Mouse (Mus musculus) layer of hippocampus, adult 8-10 months (tissue): Measurements from ENCODE around the gene Gpr141. TPM values are rescaled to one million over a fixed set of nuclear protein-coding genes. Genes with fewer than 3 reads are reported as not detected.
"Not testable (repeated sequence)": the region's sequence is repeated elsewhere in the genome, so short reads cannot be mapped to it uniquely, and the experiment has no call there.

Experiments
- DNase-seq, 2 experiments: peaks; one replicate each; pipeline ENCODE4 v3.0.0; 2022; ENCODE audit warnings: low spot score in 2 of 2
- total RNA-seq, 4 experiments: library from RNA; stranded (reverse); gene quantifications; 2 replicates each; pipeline ENCODE4 v1.2.4; 2022

Gene Gpr141
- total RNA-seq, result not detected

DNA sequence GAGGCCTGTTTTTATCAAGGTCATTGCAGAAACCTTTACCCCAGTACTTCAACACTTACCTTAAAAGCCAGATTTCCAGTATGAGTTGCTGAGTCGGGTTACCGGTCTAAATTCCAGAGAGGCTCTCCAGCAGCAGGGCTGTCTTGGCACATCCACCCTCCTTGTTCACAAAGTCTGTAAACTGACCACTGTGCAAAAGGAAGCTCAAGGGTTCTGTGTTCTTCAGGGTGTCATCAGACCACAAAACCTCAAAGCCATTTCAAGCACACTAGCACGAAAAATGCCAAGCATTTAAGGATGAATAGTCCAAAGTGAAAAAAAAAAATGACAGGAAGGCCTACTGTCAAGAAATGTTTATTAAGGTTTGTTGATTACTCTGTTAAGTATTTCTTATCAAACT lies at the start of gene Gpr141:
Gene Gpr141 (minus strand): TSS at position 187 of the 400 bp plus-strand sequence.
- DNase-seq, result no peak

DNA sequence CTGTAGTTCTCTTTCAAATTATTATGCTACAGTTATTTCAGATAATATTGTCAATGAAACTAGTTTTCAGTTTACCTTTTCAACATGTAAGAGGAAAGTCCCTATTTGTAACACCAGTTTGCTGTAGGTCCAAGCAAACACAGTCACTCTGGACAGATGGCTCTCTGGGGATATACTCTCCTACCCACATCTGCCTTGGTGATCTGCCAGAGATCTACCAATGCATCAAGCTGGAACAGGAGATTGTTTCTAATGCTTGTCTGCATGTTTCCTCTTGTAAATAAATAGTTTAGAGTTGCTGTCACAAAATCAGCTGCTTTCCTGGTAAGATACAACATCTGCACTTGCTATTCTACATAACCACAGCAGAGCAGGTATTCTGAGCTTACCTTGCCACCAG lies 40.2 kb upstream of the Gpr141 start:
- DNase-seq, result no peak

GRCm38 (mm10) chr13:19854629-19855333 lies 30.7 kb upstream of the Gpr141 start:
- DNase-seq, result no peak

DNA sequence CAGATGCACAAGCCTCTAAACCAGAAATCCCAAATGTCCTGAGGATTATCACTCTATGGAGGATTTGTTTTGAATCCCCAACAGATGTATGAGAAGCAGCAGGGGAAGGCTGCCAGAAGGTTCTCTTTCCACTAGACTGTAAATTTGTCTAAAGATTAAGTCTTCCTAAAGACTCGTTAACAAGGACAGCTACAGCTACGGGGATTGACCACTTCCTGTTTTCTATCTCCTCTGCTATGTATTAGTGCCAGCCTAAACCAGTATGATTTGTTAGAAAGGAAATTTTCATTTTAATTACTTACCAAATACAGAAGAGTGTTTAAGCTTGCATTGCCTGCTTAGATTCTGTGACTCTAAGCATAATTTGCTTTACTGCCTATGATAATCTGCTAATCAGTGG lies 30.0 kb upstream of the Gpr141 start:
- DNase-seq, result no peak

GRCm38 (mm10) chr13:19843448-19843847 lies 19.4 kb upstream of the Gpr141 start:
- no peak for DNase-seq

- no peak for DNase-seq
Measured at GRCm38 (mm10) chr13:19842707-19843106, 18.6 kb upstream of the Gpr141 start.

DNA sequence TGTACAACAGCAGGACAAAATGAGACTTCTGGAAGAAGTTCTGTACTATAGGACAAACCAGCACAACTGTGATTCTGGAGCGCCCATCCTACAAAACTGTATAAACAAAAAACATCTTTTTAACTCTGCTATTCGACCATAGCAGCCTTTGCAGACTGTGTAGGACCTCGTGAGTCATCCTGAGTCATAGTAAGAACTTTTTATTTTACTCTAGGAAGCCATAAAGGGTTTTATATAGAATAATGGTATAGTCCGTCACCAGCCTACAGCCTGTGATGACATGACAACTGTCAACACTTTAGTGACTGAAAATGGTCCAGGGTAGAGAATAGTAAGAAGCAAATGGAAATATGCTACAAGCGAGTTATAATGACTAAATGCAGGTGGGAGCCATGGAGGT lies 17.6 kb upstream of the Gpr141 start:
- no peak for DNase-seq

DNA sequence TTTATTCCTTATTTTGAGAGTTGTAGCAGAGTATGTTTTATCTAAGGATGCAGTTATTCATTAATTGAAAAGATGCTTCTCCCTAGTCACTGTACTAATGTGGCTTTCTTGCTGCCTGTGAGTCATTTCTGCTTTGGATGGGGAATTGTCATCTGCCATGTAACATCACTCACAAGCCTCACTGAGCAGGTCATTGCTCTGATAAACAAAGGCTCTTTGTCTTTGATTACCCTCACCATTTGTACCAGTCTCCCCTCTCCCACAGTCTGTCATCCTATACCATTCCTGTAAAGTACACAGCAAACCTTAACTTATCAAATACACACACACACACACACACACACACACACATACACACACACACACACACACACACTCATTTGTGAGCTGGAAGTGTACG lies 16.1 kb upstream of the Gpr141 start:
- no peak for DNase-seq

GRCm38 (mm10) chr13:19830560-19830959 lies 6.5 kb upstream of the Gpr141 start:
- no peak for DNase-seq

DNA sequence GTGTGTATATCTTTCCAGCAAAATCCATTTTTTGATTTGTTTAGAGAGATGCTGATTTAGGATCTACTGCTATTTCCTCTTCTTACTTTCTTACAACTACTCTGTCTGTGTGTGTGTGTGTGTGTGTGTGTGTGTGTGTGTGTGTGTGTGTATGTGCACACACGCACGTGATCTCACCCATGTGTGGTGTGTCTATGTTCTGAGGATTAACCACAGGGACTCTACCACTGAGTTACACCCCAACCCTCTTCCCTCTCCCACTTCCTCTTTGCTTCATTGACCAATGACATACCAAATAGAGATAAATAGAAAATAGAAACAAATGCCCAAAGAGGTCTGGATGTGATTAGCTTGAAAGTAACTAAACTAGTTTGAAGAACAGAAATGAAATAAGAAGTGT lies 4.0 kb upstream of the Gpr141 start:
- DNase-seq, result no peak

DNA sequence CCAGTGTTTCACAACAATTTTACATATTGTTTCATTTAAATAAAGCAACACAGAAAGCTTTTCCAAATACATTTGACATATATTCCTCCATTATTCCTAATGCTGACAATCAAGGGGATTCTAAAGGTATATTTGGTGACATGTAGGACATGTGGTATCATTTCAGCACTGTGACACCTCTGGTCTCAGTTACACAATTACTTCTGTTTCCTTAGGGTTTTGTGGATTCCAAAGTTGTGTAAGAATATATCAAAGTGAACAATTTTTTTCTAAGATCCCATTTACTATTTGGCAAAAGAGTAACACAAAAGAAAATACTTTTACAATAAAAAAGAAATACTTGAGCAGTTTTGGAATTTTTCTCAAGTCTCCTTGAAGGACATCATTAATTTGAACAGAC lies 2.4 kb downstream of the Gpr141 start:
- DNase-seq, result no peak

- no peak for DNase-seq
Measured at GRCm38 (mm10) chr13:19819926-19820325, 4.1 kb downstream of the Gpr141 start.

- DNase-seq, result no peak
Measured at GRCm38 (mm10) chr13:19819243-19819642, 4.8 kb downstream of the Gpr141 start.

DNA sequence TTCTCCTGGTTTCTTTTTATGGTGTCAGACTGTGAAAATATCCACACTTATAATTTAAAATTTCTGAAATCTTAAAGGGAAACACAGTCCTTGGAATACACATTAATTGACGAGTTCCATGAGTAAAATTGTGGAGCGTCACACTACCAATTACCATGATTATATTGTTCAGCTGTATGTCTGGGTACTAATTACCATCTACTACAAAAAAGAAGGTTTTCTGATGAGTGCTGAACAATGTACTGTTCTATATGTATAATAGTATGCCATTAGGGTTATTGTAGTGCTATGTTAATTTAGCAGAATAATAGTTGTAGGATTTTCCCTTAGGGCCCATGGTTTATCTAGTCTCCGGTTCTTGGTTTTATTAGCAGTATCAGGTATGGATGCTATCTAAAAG lies 29.1 kb downstream of the Gpr141 start:
- DNase-seq, result no peak

- no peak for DNase-seq
Measured at GRCm38 (mm10) chr13:19794486-19794885, 29.6 kb downstream of the Gpr141 start.

DNA sequence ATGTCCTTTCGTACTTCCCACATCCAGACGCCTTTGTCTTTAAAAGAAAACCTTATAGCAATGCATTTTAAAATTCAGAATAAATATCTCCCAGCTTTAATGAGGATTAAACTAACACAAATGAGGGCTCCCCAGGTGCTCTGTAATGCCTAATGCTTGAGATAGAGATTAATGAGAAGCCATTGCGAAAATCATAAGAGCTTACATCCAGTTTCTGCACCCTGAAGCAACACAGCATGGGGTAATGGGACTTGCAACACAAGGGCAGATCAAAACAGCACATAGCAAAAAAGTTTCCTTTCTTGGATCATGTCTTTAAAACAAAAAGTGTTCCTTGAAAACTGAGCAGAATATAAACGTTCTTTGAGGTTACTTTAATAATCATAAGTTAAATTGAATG lies 30.3 kb downstream of the Gpr141 start:
- DNase-seq, result no peak

DNA sequence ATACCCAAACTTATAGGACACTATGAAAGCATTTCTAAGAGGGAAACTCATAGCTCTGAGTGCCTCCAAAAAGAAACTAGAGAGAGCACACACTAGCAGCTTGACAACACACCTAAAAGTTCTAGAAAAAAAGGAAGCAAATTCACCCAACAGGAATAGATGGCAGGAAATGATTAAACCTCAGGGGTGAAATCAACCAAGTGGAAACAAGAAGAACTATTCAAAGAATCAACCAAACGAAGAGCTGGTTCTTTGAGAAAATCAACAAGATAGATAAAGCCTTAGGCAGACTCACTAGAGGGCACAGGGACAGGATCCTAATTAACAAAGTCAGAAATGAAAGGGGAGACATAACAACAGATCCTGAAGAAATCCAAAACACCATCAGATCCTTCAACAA lies 36.1 kb downstream of the Gpr141 start:
- DNase-seq, result not testable (repeated sequence)

DNA sequence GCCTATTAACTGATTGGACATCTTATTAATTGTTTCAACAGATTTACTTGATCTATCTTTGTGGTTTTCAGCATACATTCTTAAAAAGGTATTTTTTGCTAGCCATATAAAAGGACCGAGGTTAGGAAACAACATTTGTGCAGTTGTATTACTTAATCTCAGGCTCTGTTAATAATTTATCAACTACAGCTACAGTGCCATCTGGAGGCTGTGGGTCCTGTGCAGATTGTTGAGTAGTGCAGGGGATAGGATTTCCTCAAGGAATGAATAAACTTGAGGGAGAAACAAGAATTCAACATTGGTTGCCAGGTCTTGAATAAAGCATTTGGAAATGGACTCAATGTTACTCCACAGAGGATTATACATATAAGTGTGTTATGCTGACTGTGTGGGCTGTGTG lies 53.9 kb downstream of the Gpr141 start:
- no peak for DNase-seq

DNA sequence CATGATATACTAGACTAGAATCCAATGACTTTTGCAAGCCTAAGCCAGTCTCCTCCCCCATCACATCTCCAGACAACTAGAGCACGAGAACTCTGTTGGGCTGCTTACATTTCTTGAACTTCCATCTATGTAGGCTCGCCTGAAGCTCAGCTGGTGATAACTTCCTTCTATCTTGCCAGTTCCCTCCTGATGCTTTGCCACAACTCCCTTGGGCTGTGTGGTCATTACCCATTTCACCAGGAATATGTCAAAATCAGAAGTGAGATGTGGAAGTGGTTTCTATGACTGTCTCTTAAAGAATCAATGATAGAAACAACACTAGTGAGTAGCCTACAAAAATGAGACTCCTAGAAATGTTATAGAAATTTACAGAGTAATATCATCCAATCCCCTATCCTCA lies 56.9 kb downstream of the Gpr141 start:
- no peak for DNase-seq

- DNase-seq, result no peak
Measured at GRCm38 (mm10) chr13:19764276-19764675, 59.8 kb downstream of the Gpr141 start.

GRCm38 (mm10) chr13:19763211-19763610 lies 60.8 kb downstream of the Gpr141 start:
- no peak for DNase-seq

GRCm38 (mm10) chr13:19745741-19746140 lies 78.3 kb downstream of the Gpr141 start:
- no peak for DNase-seq

DNA sequence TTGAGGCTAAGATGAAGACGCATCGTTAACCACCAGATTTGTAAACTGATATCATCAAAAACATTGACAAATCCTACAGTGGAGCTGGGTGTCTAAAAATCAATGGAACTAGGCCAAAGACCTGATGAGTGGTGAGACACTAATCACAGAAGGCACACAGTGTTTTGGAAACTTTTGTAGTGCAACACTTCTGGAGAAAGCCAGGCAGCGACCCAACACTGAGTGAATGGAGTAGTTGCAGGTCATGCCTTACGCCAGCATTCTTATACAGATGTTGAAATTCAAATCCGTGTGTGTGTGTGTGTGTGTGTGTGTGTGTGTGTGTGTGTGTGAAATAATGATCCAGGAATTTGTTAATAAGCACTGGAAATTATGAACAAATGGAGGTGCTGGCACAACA lies 79.5 kb downstream of the Gpr141 start:
- DNase-seq, result no peak

DNA sequence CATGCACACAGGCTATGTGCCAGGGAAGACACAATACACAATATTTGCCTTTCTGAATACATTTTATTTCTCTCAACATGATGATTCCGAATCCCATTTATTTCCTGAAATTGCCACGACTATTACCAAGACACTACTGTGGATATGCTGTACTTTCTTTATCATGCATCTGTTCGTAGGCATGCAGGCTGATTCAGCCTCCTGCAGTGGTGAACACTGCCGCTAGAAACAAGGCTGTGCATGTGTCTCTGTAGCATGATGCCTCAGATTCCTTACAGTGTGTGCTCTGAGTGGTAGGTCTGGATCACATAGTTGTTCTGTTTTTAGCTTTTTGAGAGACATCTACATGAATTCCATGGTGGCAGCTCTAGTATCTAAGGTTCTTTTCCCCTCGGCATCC lies 89.5 kb downstream of the Gpr141 start:
- DNase-seq, result no peak
